In the genomic region with DNA sequence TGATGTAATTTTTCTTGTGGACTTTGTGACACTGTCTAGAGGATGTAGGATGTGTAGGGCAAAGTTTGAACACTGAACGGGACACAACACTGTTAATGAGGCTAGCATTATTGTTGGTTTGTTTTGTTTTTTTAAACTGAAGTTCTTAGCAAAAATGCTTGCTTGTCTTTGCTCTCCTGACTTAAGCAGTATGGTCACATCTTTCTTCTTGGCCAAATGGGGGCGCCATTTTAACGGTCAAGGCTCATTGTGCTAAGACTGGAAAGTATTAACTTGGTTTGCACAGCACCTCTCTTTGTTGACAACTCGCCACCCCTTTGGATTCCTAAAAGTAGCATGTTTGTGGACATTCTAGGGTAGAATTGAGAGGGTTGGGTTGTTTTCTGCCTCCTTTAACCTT, we compare ENCODE assay signal across 8 mouse cellular contexts. TPM values are rescaled to one million over a fixed set of nuclear protein-coding genes. Genes with fewer than 3 reads are reported as not detected.
DNase-seq lines count a peak whose midpoint lies in the region; ATAC-seq and TF ChIP-seq lines count a peak whose summit lies in the region.

No protein-coding gene starts in this region.

- WGBS in embryonic facial prominence, embryonic 15.5 days = 24% methylated on average over 4 of the region's 4 CpGs
- 14% methylated on average over 4 of the region's 4 CpGs for WGBS in lung, embryonic 15.5 days
- 24% methylated on average over 4 of the region's 4 CpGs for WGBS in stomach, postnatal 0 days

- TF ChIP-seq CTCF in stomach, postnatal 0 days (IDR thresholded peaks at IDR 0.05; ENCODE audit: low read depth) = peak; percentile 73

- no peaks in the 10 kb centered on the region for H3K9me3 ChIP-seq in embryonic facial prominence, embryonic 15.5 days (replicated peaks)
- H3K9me3 ChIP-seq in lung, embryonic 15.5 days = no peaks in the 10 kb centered on the region
- H3K9me3 ChIP-seq in stomach, postnatal 0 days (ENCODE audit: control insufficient read depth, low read length) = no peaks in the 10 kb centered on the region

- no peaks in the 10 kb centered on the region for H3K27me3 ChIP-seq in embryonic facial prominence, embryonic 15.5 days
- H3K27me3 ChIP-seq in lung, embryonic 15.5 days = no peaks in the 10 kb centered on the region
- no peaks in the 10 kb centered on the region for H3K27me3 ChIP-seq in stomach, postnatal 0 days (ENCODE audit: control insufficient read depth, insufficient read depth, low read length)

- no peak for TF ChIP-seq EP300 in stomach, postnatal 0 days (optimal IDR thresholded peaks at IDR 0.05)

- peaks cover 51% of the 10 kb centered on the region for H3K36me3 ChIP-seq in embryonic facial prominence, embryonic 15.5 days
- H3K36me3 ChIP-seq in lung, embryonic 15.5 days = peaks cover 47% of the 10 kb centered on the region
- peaks cover 18% of the 10 kb centered on the region for H3K36me3 ChIP-seq in stomach, postnatal 0 days (ENCODE audit: control insufficient read depth, insufficient read depth, low read length)

- H3K4me1 ChIP-seq in embryonic facial prominence, embryonic 15.5 days = peaks cover 14% of the 10 kb centered on the region
- peaks cover 17% of the 10 kb centered on the region for H3K4me1 ChIP-seq in lung, embryonic 15.5 days
- H3K4me1 ChIP-seq in stomach, postnatal 0 days (replicated peaks; ENCODE audit: control insufficient read depth, insufficient read depth) = no peaks in the 10 kb centered on the region; the same call in 1 of the 2 replicates

- no peak overlapping the region for H3K27ac ChIP-seq in embryonic facial prominence, embryonic 15.5 days (replicated peaks)
- no peak overlapping the region for H3K27ac ChIP-seq in lung, embryonic 15.5 days
- H3K27ac ChIP-seq in stomach, postnatal 0 days (replicated peaks) = no peak overlapping the region

- H3K4me2 ChIP-seq in embryonic facial prominence, embryonic 15.5 days (replicated peaks) = peak overlapping the region; percentile 82
- H3K4me2 ChIP-seq in lung, embryonic 15.5 days = peak overlapping the region; percentile 75
- peak overlapping the region; percentile 92 for H3K4me2 ChIP-seq in stomach, postnatal 0 days (replicated peaks; ENCODE audit: low read depth)

- H3K9ac ChIP-seq in embryonic facial prominence, embryonic 15.5 days = 0 out of 2 replicates have a peak overlapping the region, but pooled peaks have one; percentile 23
- H3K9ac ChIP-seq in lung, embryonic 15.5 days = peak overlapping the region; percentile 94
- no peak overlapping the region for H3K9ac ChIP-seq in stomach, postnatal 0 days (ENCODE audit: low read length)

- peak overlapping the region; percentile 80 for H3K4me3 ChIP-seq in embryonic facial prominence, embryonic 15.5 days (replicated peaks)
- H3K4me3 ChIP-seq in lung, embryonic 15.5 days = peak overlapping the region; percentile 89
- peak overlapping the region; percentile 80; the same call in 1 of the 2 replicates for H3K4me3 ChIP-seq in stomach, postnatal 0 days (ENCODE audit: low read depth, low read length)

- ATAC-seq in embryonic facial prominence, embryonic 15.5 days (ENCODE audit: insufficient number of reproducible peaks, low FRiP score, low TSS enrichment, low read depth) = no peak
- ATAC-seq in lung, embryonic 15.5 days (ENCODE audit: borderline replicate concordance, extremely low read depth, low FRiP score, low TSS enrichment) = no peak
- no peak for ATAC-seq in stomach, postnatal 0 days (ENCODE audit: low FRiP score, low TSS enrichment)

- peak; percentile 53 to 54 for DNase-seq in right cerebral cortex, postnatal 10 days (ENCODE audit: low spot score in 2 of 2)
- DNase-seq in right cerebral cortex, postnatal 25 days = no peak
- DNase-seq in adrenal gland, postnatal 36 days = peak; percentile 35 to 57
- DNase-seq in induced T-regulatory cell, adult 2 months (ENCODE audit: low read depth) = peak; percentile 58
- DNase-seq in stomach, postnatal 0 days (ENCODE audit: low spot score) = no peak
- DNase-seq in frontal cortex, postnatal 10 days (ENCODE audit: low spot score in 2 of 2) = no peak

RNA-seq across cellular contexts. Expression of gene Ahsa1, which starts 1.4 kb away (rescaled TPM):
- 100 to 1,000 TPM; 154 to 214 TPM for total RNA-seq in adrenal gland, postnatal 36 days (2021)
- 220 and 223 TPM in 2 replicates for polyA plus RNA-seq in embryonic facial prominence, embryonic 15.5 days (2015; fragmentation: Nextera tagmentation; extraction: Ambion mirVana)
- polyA plus RNA-seq in lung, embryonic 15.5 days (2015; fragmentation: Nextera tagmentation; extraction: Ambion mirVana) = 219 and 232 TPM in 2 replicates
- 94.9 and 96.1 TPM in 2 replicates for polyA plus RNA-seq in stomach, postnatal 0 days (2015; fragmentation: Nextera tagmentation; extraction: Ambion mirVana)

RNA-seq across cellular contexts. Expression of gene Vipas39, which starts 1.6 kb away (rescaled TPM):
- 10 to 100 TPM; 34.4 to 37.4 TPM for total RNA-seq in adrenal gland, postnatal 36 days (2021)
- polyA plus RNA-seq in embryonic facial prominence, embryonic 15.5 days (2015; fragmentation: Nextera tagmentation; extraction: Ambion mirVana) = 41.1 and 44.2 TPM in 2 replicates
- polyA plus RNA-seq in lung, embryonic 15.5 days (2015; fragmentation: Nextera tagmentation; extraction: Ambion mirVana) = 40.7 and 41.1 TPM in 2 replicates
- 20.7 and 22.3 TPM in 2 replicates for polyA plus RNA-seq in stomach, postnatal 0 days (2015; fragmentation: Nextera tagmentation; extraction: Ambion mirVana)

RNA-seq across cellular contexts. Expression of gene Noxred1, which starts 29.1 kb away (rescaled TPM):
- under 1 TPM; 0.33 to 0.66 TPM for total RNA-seq in adrenal gland, postnatal 36 days (2021)
- polyA plus RNA-seq in embryonic facial prominence, embryonic 15.5 days (2015; fragmentation: Nextera tagmentation; extraction: Ambion mirVana) = 0.49 and 0.74 TPM in 2 replicates
- 0.26 and 0.39 TPM in 2 replicates for polyA plus RNA-seq in lung, embryonic 15.5 days (2015; fragmentation: Nextera tagmentation; extraction: Ambion mirVana)
- 0.11 TPM in 1 of 2 replicates, not detected in the other for polyA plus RNA-seq in stomach, postnatal 0 days (2015; fragmentation: Nextera tagmentation; extraction: Ambion mirVana)

RNA-seq across cellular contexts. Expression of gene Ism2, which starts 31.8 kb away (rescaled TPM):
- under 1 TPM; 0.13 to 0.17 TPM for total RNA-seq in adrenal gland, postnatal 36 days (2021)
- 1.5 TPM in 2 replicates for polyA plus RNA-seq in embryonic facial prominence, embryonic 15.5 days (2015; fragmentation: Nextera tagmentation; extraction: Ambion mirVana)
- polyA plus RNA-seq in lung, embryonic 15.5 days (2015; fragmentation: Nextera tagmentation; extraction: Ambion mirVana) = 0.84 and 1.0 TPM in 2 replicates
- polyA plus RNA-seq in stomach, postnatal 0 days (2015; fragmentation: Nextera tagmentation; extraction: Ambion mirVana) = 0.28 and 0.34 TPM in 2 replicates

Comparison
In these comparisons a context has a peak if more than half of its experiments do, and no peak if none do; other contexts are left out.
1. DNase-seq: peak in right cerebral cortex, postnatal 10 days (2 of 2), adrenal gland, postnatal 36 days (2 of 2) and induced T-regulatory cell, adult 2 months (single experiment); none in right cerebral cortex, postnatal 25 days (single experiment), stomach, postnatal 0 days (single experiment) and frontal cortex, postnatal 10 days (0 of 2).
2. Peak in every context shown above with its lines, with median percentiles within 50 percentile points of each other: H3K4me2 ChIP-seq and H3K4me3 ChIP-seq.